Mouse (Mus musculus): ENCODE results near the gene E330034G19Rik. TPM values are rescaled to one million over a fixed set of nuclear protein-coding genes. Genes with fewer than 3 reads are reported as not detected.

Gene E330034G19Rik
- polyA plus RNA-seq, 1 experiment from 2014 or later = not detected

Other genes with a start within 250 kb of the E330034G19Rik start
- gene Dlg5, start 47.3 kb upstream of the E330034G19Rik start, polyA plus RNA-seq (2016; fragmentation: Nextera tagmentation; extraction: Ambion mirVana) = 21.1 and 23.5 TPM in 2 replicates
- gene Polr3a, start 193.8 kb downstream of the E330034G19Rik start, polyA plus RNA-seq (2016; fragmentation: Nextera tagmentation; extraction: Ambion mirVana) = 20.4 and 21.4 TPM in 2 replicates
- 1,131 and 1,182 TPM in 2 replicates for gene Rps24, start 193.9 kb downstream of the E330034G19Rik start, polyA plus RNA-seq (2016; fragmentation: Nextera tagmentation; extraction: Ambion mirVana)